Mouse (Mus musculus) brain, embryonic 14.5 days (tissue): ENCODE data around the gene Eppin.

Experiments used
- CTCF ChIP-seq: fragments of 200-500 bp; IDR thresholded peaks from 2 replicates; pipeline ENCODE4 v1.5.1; 2012; ENCODE audit warnings: inconsistent platforms, mild to moderate bottlenecking, moderate library complexity, borderline replicate concordance; ENCODE audit not compliant: insufficient read depth, insufficient read length; ENCODE audit errors: extremely low read depth
- POLR2A ChIP-seq: fragments of 200-500 bp; IDR thresholded peaks from 2 replicates; pipeline ENCODE4 v1.6.1; 2012; ENCODE audit warnings: mild to moderate bottlenecking, inconsistent platforms, borderline replicate concordance; ENCODE audit not compliant: poor library complexity, insufficient read depth, insufficient read length, severe bottlenecking; ENCODE audit errors: extremely low read depth

DNA sequence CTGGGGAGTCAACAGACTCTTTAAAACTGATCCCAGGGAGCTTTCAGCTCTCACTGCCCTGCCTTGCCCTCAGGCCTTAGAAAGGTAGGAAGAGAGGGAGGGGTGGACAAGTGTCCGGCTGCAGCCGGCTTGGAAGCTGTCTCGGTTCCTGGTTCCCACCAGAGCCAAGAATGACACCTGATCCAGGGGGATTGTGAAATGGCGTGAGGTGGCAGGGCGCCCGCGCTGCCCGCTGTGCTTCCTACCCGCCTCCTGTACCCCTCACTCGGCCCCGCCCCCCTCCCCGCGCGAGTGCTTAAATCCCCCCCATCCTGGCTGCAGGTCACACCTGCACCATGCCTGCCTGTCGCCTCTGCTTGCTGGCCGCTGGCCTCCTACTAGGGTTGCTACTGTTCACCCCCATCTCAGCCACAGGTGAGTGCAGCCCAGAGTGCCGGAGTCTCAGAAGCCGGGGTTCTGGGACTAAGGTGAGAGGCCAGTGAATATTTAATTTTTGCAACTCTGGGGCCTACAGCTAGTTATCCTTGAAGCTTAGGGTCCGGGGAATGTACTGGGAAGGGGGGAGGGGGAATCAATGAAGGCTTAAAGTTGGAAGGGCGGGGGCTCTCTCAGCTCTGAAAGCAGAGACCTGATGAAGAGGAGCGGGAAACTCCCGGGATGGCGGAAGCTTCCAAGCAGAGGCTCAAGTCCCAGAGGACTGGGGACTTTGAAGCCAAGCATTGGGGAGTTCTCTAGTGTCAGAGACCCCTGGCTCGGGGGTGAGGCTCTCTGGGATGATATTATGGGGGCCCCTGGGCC lies 30.8 kb downstream of the Eppin start, which contains the start of gene Wfdc2:
- TF ChIP-seq POLR2A (no peak), CTCF (no peak)
